Mouse (Mus musculus) brain, embryonic 14.5 days (tissue): ENCODE results near the gene Trpc5.

Experiments used
- CTCF ChIP-seq: fragments of 200-500 bp; IDR thresholded peaks from 2 replicates; pipeline ENCODE4 v1.5.1; 2012; ENCODE audit warnings: inconsistent platforms, mild to moderate bottlenecking, moderate library complexity, borderline replicate concordance; ENCODE audit not compliant: insufficient read depth, insufficient read length; ENCODE audit errors: extremely low read depth
- POLR2A ChIP-seq: fragments of 200-500 bp; IDR thresholded peaks from 2 replicates; pipeline ENCODE4 v1.6.1; 2012; ENCODE audit warnings: mild to moderate bottlenecking, inconsistent platforms, borderline replicate concordance; ENCODE audit not compliant: poor library complexity, insufficient read depth, insufficient read length, severe bottlenecking; ENCODE audit errors: extremely low read depth

- TF ChIP-seq POLR2A, result no peak
- no peak for TF ChIP-seq CTCF
Measured at GRCm38 (mm10) chrX:144612753-144613152, 75.2 kb downstream of the Trpc5 start.
